Mouse (Mus musculus) frontal cortex, postnatal 25 days (tissue): ENCODE results near the gene Actn2.

Source experiments
- DNase-seq, 2 experiments: peaks; one replicate each; pipeline ENCODE4 v3.0.0; 2022; ENCODE audit warnings: low spot score in 2 of 2

Actn2 gene

GRCm38 (mm10) chr13:12256871-12257390, 83.6 kb downstream of the Actn2 start:
- DNase-seq = no peak

- DNase-seq = no peak
These were observed 84.5 kb downstream of the Actn2 start for GRCm38 (mm10) chr13:12255911-12256705.

GRCm38 (mm10) chr13:12250496-12250895, 90.1 kb downstream of the Actn2 start:
- no peak for DNase-seq

- no peak for DNase-seq
These were observed 91.2 kb downstream of the Actn2 start for GRCm38 (mm10) chr13:12249195-12249898.

DNA sequence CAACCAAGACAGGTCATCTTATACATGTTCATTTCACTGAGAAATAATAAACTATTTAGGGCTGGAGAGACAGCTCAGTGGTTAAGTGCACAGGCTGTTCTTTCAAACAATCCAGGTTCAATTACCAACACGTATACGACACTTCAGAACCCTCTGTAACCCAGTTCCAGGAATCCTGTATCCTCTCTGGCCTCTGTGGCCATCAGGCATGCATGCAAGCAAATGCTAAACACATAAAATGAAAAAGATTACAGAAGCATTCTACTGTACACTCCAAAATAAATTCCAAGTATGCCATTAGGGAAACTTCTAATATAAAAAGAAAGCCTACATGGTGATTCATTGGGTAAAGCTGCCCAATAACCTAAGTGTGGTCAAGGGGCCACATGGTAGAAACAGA, 94.6 kb downstream of the Actn2 start:
- DNase-seq = no peak

- DNase-seq = no peak
These were observed 96.6 kb downstream of the Actn2 start for GRCm38 (mm10) chr13:12243991-12244390.

- DNase-seq = no peak
These were observed 108.4 kb downstream of the Actn2 start for GRCm38 (mm10) chr13:12232141-12232540.

- DNase-seq = no peak
These were observed 112.3 kb downstream of the Actn2 start for GRCm38 (mm10) chr13:12228248-12228647.

- DNase-seq = no peak
These were observed 113.0 kb downstream of the Actn2 start for GRCm38 (mm10) chr13:12227606-12228005.
